Mouse (Mus musculus): ENCODE results near the gene Supt3.

- TF ChIP-seq CTCF (IDR thresholded peaks at IDR 0.05; ENCODE audit: borderline replicate concordance, extremely low read depth, insufficient read depth, insufficient read length), result no peak
- TF ChIP-seq POLR2A (IDR thresholded peaks at IDR 0.05; ENCODE audit: borderline replicate concordance, extremely low read depth, insufficient read depth, insufficient read length, poor library complexity, severe bottlenecking), result no peak
These were observed 10.0 kb upstream of the Supt3 start for GRCm38 (mm10) chr17:44766975-44767374.
